10 mouse cellular contexts compared by ENCODE assay signal in the genomic region with DNA sequence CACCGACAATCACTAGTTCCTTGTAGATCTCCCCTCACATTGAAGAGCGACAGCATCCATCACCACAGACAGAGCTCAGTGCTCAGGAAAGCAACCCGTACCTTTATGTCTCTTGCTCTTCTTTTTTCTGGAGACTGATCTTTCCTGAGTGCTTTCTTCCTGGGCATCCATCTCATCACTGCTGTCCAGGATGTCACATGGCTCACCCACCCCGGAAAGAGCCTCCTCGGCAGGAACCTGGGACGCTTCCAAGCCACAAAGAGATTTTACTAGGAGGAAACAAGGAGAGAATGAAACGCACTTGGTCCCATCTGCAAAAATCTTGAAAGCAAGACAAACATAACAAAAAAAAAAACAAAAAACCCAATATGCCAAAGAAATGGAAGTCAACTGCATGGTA. TPM values are rescaled to one million over a fixed set of nuclear protein-coding genes. Genes with fewer than 3 reads are reported as not detected.
DNase-seq lines count a peak whose midpoint lies in the region; ATAC-seq and TF ChIP-seq lines count a peak whose summit lies in the region.
"Had no signal": no experiment of that assay in that cellular context is flagged by ENCODE, and none has a peak within 500 bp of the region (broad histone marks: within the 10 kb centered on the region; RNA-seq: fewer than 3 reads in every experiment).

No protein-coding gene starts in this region.

- ATAC-seq in embryonic facial prominence, embryonic 11.5 days (replicated peaks; ENCODE audit: insufficient number of reproducible peaks, low FRiP score, low TSS enrichment, low read depth) = no peak
- no peak for ATAC-seq in intestine, embryonic 16.5 days
- ATAC-seq in neural tube, embryonic 15.5 days (ENCODE audit: low FRiP score) = no peak

- no peak for TF ChIP-seq POLR2A in thymus, adult 2 months (IDR thresholded peaks at IDR 0.05; ENCODE audit: control insufficient read depth, extremely low read depth, insufficient read depth, low read length, poor library complexity)

- DNase-seq in layer of hippocampus, adult 2 months (ENCODE audit: low spot score in 2 of 2) = no peak
- no peak for DNase-seq in layer of hippocampus, postnatal 10 days (ENCODE audit: low spot score in 2 of 2)
- DNase-seq in embryonic facial prominence, embryonic 11.5 days (ENCODE audit: low spot score) = no peak
- DNase-seq in spleen, adult 18-20 months = no peak
- DNase-seq in thymus, adult 2 months = no peak
- DNase-seq in T-cell, adult 2 months (ENCODE audit: low spot score) = no peak

- H3K27me3 ChIP-seq in embryonic facial prominence, embryonic 11.5 days (ENCODE audit: control insufficient read depth, insufficient read depth, low read length) = no peaks in the 10 kb centered on the region
- no peaks in the 10 kb centered on the region for H3K27me3 ChIP-seq in intestine, embryonic 16.5 days (replicated peaks; ENCODE audit: control insufficient read depth, insufficient read depth, low read length)
- H3K27me3 ChIP-seq in neural tube, embryonic 15.5 days (replicated peaks) = no peaks in the 10 kb centered on the region
- H3K27me3 ChIP-seq in thymus, adult 2 months (ENCODE audit: control insufficient read depth, insufficient read depth, low read length) = no peaks in the 10 kb centered on the region

- no peak overlapping the region for H3K9ac ChIP-seq in embryonic facial prominence, embryonic 11.5 days (replicated peaks; ENCODE audit: low read length)
- peak overlapping the region; percentile 34; the same call in 1 of the 2 replicates for H3K9ac ChIP-seq in intestine, embryonic 16.5 days (ENCODE audit: low read depth, low read length)
- peak overlapping the region; percentile 93; the same call in 1 of the 2 replicates for H3K9ac ChIP-seq in neural tube, embryonic 15.5 days (replicated peaks)

- H3K4me2 ChIP-seq in embryonic facial prominence, embryonic 11.5 days (ENCODE audit: low read depth, low read length) = peak overlapping the region; percentile 68
- peak overlapping the region; percentile 58 for H3K4me2 ChIP-seq in intestine, embryonic 16.5 days (ENCODE audit: low read depth, low read length)
- peak overlapping the region; percentile 85 for H3K4me2 ChIP-seq in neural tube, embryonic 15.5 days

- no peak overlapping the region for H3K27ac ChIP-seq in layer of hippocampus, adult 2 months
- no peak overlapping the region for H3K27ac ChIP-seq in embryonic facial prominence, embryonic 11.5 days (replicated peaks; ENCODE audit: low read depth, low read length)
- no peak overlapping the region for H3K27ac ChIP-seq in intestine, embryonic 16.5 days (ENCODE audit: low read length)
- no peak overlapping the region for H3K27ac ChIP-seq in neural tube, embryonic 15.5 days (replicated peaks)
- no peak overlapping the region for H3K27ac ChIP-seq in thymus, adult 2 months (ENCODE audit: control insufficient read depth, insufficient read depth, low read length)

- H3K36me3 ChIP-seq in embryonic facial prominence, embryonic 11.5 days (replicated peaks; ENCODE audit: control insufficient read depth, insufficient read depth, low read depth, low read length) = no peaks in the 10 kb centered on the region; the same call in 1 of the 2 replicates
- peaks cover 5% of the 10 kb centered on the region for H3K36me3 ChIP-seq in intestine, embryonic 16.5 days (ENCODE audit: control insufficient read depth, insufficient read depth, low read length)
- H3K36me3 ChIP-seq in neural tube, embryonic 15.5 days = peaks cover 27% of the 10 kb centered on the region
- peaks cover 18% of the 10 kb centered on the region for H3K36me3 ChIP-seq in thymus, adult 2 months (ENCODE audit: control insufficient read depth, insufficient read depth, low read length)

- WGBS in embryonic facial prominence, embryonic 11.5 days = 82% methylated on average over 7 of the region's 7 CpGs
- WGBS in intestine, embryonic 16.5 days = 71% methylated on average over 7 of the region's 7 CpGs
- 90% methylated on average over 7 of the region's 7 CpGs for WGBS in neural tube, embryonic 15.5 days
- 49% methylated on average over 7 of the region's 7 CpGs for WGBS in thymus, adult 2 months

- no peak for TF ChIP-seq CTCF in layer of hippocampus, adult 2 months (conservative IDR thresholded peaks at IDR 0.05)
- TF ChIP-seq CTCF in thymus, adult 2 months (IDR thresholded peaks at IDR 0.05; ENCODE audit: borderline replicate concordance, control insufficient read depth, extremely low read depth, insufficient read depth, low read length, poor library complexity) = no peak

- no peaks in the 10 kb centered on the region for H3K9me3 ChIP-seq in embryonic facial prominence, embryonic 11.5 days (replicated peaks; ENCODE audit: control insufficient read depth, low read length)
- no peaks in the 10 kb centered on the region for H3K9me3 ChIP-seq in intestine, embryonic 16.5 days (ENCODE audit: control insufficient read depth, low read length)
- no peaks in the 10 kb centered on the region for H3K9me3 ChIP-seq in neural tube, embryonic 15.5 days (replicated peaks)

- H3K4me3 ChIP-seq in layer of hippocampus, adult 2 months = peak overlapping the region; percentile 66; the same call in 1 of the 2 replicates
- peak overlapping the region; percentile 89 for H3K4me3 ChIP-seq in embryonic facial prominence, embryonic 11.5 days (ENCODE audit: low read depth, low read length)
- H3K4me3 ChIP-seq in intestine, embryonic 16.5 days (ENCODE audit: low read length) = peak overlapping the region; percentile 93
- H3K4me3 ChIP-seq in neural tube, embryonic 15.5 days (replicated peaks) = peak overlapping the region; percentile 91
- no peak overlapping the region for H3K4me3 ChIP-seq in thymus, adult 2 months (ENCODE audit: control insufficient read depth, insufficient read depth, low read length)

- H3K4me1 ChIP-seq in embryonic facial prominence, embryonic 11.5 days (ENCODE audit: control insufficient read depth, insufficient read depth, low read length) = no peaks in the 10 kb centered on the region; the same call in 1 of the 2 replicates
- H3K4me1 ChIP-seq in intestine, embryonic 16.5 days (ENCODE audit: control insufficient read depth, insufficient read depth, low read length) = peaks cover 16% of the 10 kb centered on the region
- peaks cover 27% of the 10 kb centered on the region for H3K4me1 ChIP-seq in neural tube, embryonic 15.5 days
- H3K4me1 ChIP-seq in thymus, adult 2 months (replicated peaks; ENCODE audit: control insufficient read depth, insufficient read depth, low read length) = peaks cover 5% of the 10 kb centered on the region

RNA-seq across cellular contexts. Expression of a gene that starts 1.1 kb away (rescaled TPM):
- total RNA-seq in layer of hippocampus, adult 2 months (2021) = 10 to 100 TPM; 73.5 to 76.7 TPM
- total RNA-seq in layer of hippocampus, postnatal 10 days (2021) = 100 to 1,000 TPM in 1 of 2 experiments, 10 to 100 TPM in 1; 96.2 to 104 TPM
- polyA plus RNA-seq in embryonic facial prominence, embryonic 11.5 days (2014; fragmentation: Nextera tagmentation; extraction: Ambion mirVana) = 128 and 133 TPM in 2 replicates
- polyA plus RNA-seq in intestine, embryonic 16.5 days (2015; fragmentation: Nextera tagmentation; extraction: Ambion mirVana) = 84.9 and 88.6 TPM in 2 replicates
- 110 and 112 TPM in 2 replicates for polyA plus RNA-seq in neural tube, embryonic 15.5 days (2015; fragmentation: Nextera tagmentation; extraction: Ambion mirVana)
- 85.4 and 98.5 TPM in 2 replicates for polyA plus RNA-seq in thymus, adult 2 months (2012; rRNA removed)

RNA-seq across cellular contexts. Expression of a gene that starts 25.1 kb away (rescaled TPM):
- total RNA-seq in layer of hippocampus, adult 2 months (2021) = not detected
- total RNA-seq in layer of hippocampus, postnatal 10 days (2021) = not detected
- not detected in 2 replicates for polyA plus RNA-seq in embryonic facial prominence, embryonic 11.5 days (2014; fragmentation: Nextera tagmentation; extraction: Ambion mirVana)
- polyA plus RNA-seq in intestine, embryonic 16.5 days (2015; fragmentation: Nextera tagmentation; extraction: Ambion mirVana) = 0.07 TPM in 1 of 2 replicates, not detected in the other
- polyA plus RNA-seq in neural tube, embryonic 15.5 days (2015; fragmentation: Nextera tagmentation; extraction: Ambion mirVana) = not detected in 2 replicates
- polyA plus RNA-seq in thymus, adult 2 months (2012; rRNA removed) = not detected in 2 replicates
- total RNA-seq: layer of hippocampus, adult 8-10 months had no signal
- polyA plus RNA-seq: brain, embryonic 14.5 days had no signal

RNA-seq across cellular contexts. Expression of a gene that starts 27.9 kb away (rescaled TPM):
- 10 to 100 TPM; 71.9 to 79.7 TPM for total RNA-seq in layer of hippocampus, adult 2 months (2021)
- 10 to 100 TPM; 84.9 to 97.0 TPM for total RNA-seq in layer of hippocampus, postnatal 10 days (2021)
- polyA plus RNA-seq in embryonic facial prominence, embryonic 11.5 days (2014; fragmentation: Nextera tagmentation; extraction: Ambion mirVana) = 1.9 and 2.2 TPM in 2 replicates
- 4.6 and 4.7 TPM in 2 replicates for polyA plus RNA-seq in intestine, embryonic 16.5 days (2015; fragmentation: Nextera tagmentation; extraction: Ambion mirVana)
- polyA plus RNA-seq in neural tube, embryonic 15.5 days (2015; fragmentation: Nextera tagmentation; extraction: Ambion mirVana) = 29.1 and 31.6 TPM in 2 replicates
- 13.6 and 17.2 TPM in 2 replicates for polyA plus RNA-seq in thymus, adult 2 months (2012; rRNA removed)

RNA-seq across cellular contexts. Expression of a gene that starts 44.7 kb away (rescaled TPM):
- total RNA-seq in layer of hippocampus, adult 2 months (2021) = 10 to 100 TPM; 27.4 to 39.9 TPM
- 10 to 100 TPM; 23.6 to 30.5 TPM for total RNA-seq in layer of hippocampus, postnatal 10 days (2021)
- polyA plus RNA-seq in embryonic facial prominence, embryonic 11.5 days (2014; fragmentation: Nextera tagmentation; extraction: Ambion mirVana) = 25.0 and 32.2 TPM in 2 replicates
- polyA plus RNA-seq in intestine, embryonic 16.5 days (2015; fragmentation: Nextera tagmentation; extraction: Ambion mirVana) = 32.3 and 38.6 TPM in 2 replicates
- polyA plus RNA-seq in neural tube, embryonic 15.5 days (2015; fragmentation: Nextera tagmentation; extraction: Ambion mirVana) = 18.6 and 24.3 TPM in 2 replicates
- polyA plus RNA-seq in thymus, adult 2 months (2012; rRNA removed) = 44.9 and 47.2 TPM in 2 replicates

RNA-seq across cellular contexts. Expression of a gene that starts 54.5 kb away (rescaled TPM):
- total RNA-seq in layer of hippocampus, adult 2 months (2021) = 10 to 100 TPM; 53.1 to 55.2 TPM
- total RNA-seq in layer of hippocampus, postnatal 10 days (2021) = 10 to 100 TPM; 60.6 to 63.8 TPM
- polyA plus RNA-seq in embryonic facial prominence, embryonic 11.5 days (2014; fragmentation: Nextera tagmentation; extraction: Ambion mirVana) = 82.9 and 86.7 TPM in 2 replicates
- polyA plus RNA-seq in intestine, embryonic 16.5 days (2015; fragmentation: Nextera tagmentation; extraction: Ambion mirVana) = 78.7 and 82.8 TPM in 2 replicates
- polyA plus RNA-seq in neural tube, embryonic 15.5 days (2015; fragmentation: Nextera tagmentation; extraction: Ambion mirVana) = 84.7 and 86.0 TPM in 2 replicates
- 92.2 and 94.0 TPM in 2 replicates for polyA plus RNA-seq in thymus, adult 2 months (2012; rRNA removed)
